Mouse (Mus musculus): ENCODE data around the gene Acp7. TPM values are rescaled to one million over a fixed set of nuclear protein-coding genes. Genes with fewer than 3 reads are reported as not detected.
"Not testable (repeated sequence)": the region's sequence is repeated elsewhere in the genome, so short reads cannot be mapped to it uniquely, and the experiment has no call there.

The Acp7 gene
- total RNA-seq, 2 experiments from 2014 or later, result not detected

DNA sequence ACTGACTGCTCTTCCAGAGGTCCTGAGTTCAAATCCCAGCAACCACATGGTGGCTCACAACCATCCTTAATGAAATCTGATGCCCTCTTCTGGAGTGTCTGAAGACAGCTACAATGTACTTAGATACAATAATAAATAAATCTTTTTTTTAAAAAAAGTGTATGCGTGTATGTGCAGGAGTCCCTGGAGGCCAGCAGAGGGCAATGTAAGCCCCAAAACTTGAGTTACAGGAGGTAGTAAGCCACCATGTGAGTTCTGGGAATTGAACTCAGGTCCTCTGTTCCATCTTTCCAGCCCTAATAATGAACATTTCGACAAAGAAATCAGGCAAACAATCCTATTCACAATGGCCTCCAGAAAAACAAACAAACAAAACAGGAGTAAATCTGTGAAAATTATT lies 27.3 kb downstream of the Acp7 start:
- intact Hi-C loops (cut with DNase I); DNase-seq (ENCODE audit: low spot score): not testable (repeated sequence)

DNA sequence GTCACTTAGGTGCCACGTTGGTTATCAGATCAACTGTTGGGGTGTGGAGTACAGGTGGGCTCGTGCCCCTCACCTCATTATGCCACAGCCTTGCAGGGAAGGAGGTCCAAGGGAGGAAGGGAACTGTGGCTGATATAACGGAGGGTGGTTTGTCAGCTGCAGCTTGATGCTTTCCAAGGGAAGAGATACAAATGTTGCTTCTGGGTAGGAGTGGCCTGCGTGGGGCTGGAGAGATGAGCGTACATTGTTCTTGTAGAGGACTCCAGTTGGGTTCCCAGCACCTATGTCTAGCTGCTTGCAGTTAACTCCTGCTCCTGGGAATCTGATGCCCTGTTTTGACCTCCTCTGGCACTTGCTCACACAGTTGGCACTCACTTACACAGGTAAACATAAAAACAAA lies 28.0 kb downstream of the Acp7 start:
- DNase-seq (ENCODE audit: low spot score), result no peak
- intact Hi-C loops (cut with DNase I), result no loop called here

DNA sequence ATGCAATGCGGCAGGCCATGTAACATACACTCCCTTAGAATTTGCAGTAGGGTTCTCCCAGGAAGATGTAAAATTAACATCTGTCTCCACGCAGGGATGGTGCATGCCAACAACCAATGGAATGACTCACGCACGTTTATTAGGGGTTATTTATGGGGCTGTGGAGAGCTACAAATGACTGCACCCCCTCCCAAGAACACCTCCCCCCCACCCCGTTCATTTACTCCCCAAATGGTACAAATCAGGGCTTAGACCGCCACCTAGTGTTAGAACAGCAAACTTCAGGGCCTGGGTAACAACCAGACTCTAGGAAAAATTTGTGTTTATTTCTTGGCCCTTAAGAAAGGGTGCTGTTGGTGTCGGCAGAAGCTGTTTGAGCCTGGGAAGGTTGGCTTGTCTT lies 29.5 kb downstream of the Acp7 start:
- no peak for DNase-seq (ENCODE audit: low spot score)

DNA sequence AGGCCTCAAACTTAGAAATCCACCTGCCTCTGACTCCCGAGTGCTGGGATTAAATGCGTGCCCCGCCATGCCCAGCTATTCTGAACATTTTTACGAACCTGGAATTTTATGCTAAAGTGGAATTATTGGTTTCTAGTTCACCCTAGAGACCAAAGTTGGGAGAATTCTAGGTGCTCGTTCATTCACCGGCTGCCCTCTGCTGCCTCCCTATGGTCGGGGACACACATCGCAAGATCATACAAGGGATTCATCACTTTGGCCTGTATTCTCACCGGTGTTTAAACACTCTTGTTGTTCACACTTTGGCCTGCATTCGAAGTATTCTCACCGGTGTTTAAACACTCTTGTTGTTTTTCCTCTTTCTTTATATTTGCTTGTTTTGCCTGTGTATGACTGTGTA lies 30.1 kb downstream of the Acp7 start:
- DNase-seq (ENCODE audit: low spot score), result no peak
- intact Hi-C loops (cut with DNase I), result loop anchor here (1.0 to 2.0 kb wide), 4 partner anchors 33 to 155 kb away; no protein-coding TSS in a partner anchor

More for the DNA sequence above, 29.5 kb downstream of the Acp7 start:
- intact Hi-C loops (cut with DNase I), result loop anchor here (1.0 to 2.0 kb wide), 4 partner anchors 33 to 155 kb away; no protein-coding TSS in a partner anchor

DNA sequence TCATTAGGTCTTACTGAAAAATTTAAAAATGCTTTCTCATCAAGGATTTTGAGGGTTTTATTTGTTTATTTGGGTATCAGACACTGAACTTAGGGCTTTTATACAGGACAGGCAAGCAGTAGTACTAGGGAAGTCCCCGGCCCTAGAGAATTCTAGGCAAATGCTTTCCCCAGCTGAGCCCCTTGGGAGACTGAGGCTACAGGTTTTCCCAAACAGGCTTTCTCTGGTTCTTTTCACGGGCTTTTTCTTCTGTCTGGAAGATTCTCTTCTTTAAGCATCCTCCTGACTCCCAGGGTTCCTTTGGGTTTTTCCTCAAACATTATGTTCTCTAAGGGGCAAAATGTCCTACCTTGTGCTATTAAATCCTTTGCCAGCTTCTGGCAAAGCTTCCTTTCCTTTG lies 32.2 kb downstream of the Acp7 start:
- intact Hi-C loops (cut with DNase I), result no loop called here
- DNase-seq (ENCODE audit: low spot score), result no peak

DNA sequence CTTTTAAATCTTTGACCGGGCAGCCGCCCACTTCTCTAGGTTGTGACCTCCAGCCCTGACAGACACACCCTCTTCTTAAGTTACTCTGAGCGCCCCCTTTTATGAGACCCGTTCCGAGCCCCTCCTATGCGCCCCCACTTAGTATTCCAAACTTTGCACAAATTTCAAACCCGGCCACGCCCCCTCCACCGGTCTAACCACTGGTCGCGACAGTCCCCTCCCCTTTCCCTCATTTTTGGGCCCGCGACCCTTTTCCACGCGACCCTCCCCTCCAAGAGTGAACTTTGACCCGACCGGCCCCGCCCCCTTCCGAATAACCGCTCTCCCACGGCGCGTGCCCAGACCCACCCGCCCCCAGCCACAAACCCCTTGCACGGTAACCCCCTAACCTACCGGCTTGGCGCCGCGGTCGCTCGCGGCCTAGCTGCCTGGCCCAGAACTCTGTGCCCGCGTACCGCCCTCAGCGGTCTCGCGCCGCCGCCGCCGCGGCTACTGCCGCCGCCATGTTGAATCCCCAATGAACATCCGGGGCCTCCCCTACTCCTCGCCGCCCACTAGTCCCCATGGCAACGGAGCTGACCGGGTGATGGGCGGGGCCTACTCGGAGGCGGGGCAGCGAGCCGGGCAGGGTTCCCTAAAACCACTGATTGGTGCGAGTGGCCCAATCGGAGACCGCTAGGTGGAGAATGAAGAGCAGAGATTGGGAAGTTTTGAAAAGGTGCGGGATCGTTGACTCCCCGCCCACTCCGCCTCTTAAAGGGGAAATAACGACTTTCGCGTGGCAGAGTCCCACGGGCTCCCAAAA lies 33.3 kb downstream of the Acp7 start, which contains the start of the genes Samd4b and Pak4:
Gene Samd4b (minus strand): TSS at position 503 of the 805 bp plus-strand sequence.
Gene Pak4 (minus strand): TSS at position 544 of the 805 bp plus-strand sequence.
- intact Hi-C loops (cut with DNase I), result no loop called here
- peak; percentile 99 for DNase-seq (ENCODE audit: low spot score)

DNA sequence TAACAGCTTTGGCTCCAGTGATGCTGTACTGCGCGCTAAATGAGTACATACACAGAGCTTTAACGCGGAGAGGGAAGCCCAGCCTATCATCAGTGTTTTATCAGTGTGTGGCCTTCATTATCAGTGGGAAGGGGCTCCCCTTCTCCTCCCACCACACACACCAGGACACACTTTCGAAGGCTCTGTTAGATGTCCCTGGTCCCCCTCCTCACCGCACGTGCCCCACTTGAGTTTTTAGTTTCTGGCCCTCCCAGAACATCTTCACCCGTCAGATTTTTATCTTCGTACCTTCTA lies 33.9 kb downstream of the Acp7 start:
- DNase-seq (ENCODE audit: low spot score), result no peak
- intact Hi-C loops (cut with DNase I), result no loop called here

DNA sequence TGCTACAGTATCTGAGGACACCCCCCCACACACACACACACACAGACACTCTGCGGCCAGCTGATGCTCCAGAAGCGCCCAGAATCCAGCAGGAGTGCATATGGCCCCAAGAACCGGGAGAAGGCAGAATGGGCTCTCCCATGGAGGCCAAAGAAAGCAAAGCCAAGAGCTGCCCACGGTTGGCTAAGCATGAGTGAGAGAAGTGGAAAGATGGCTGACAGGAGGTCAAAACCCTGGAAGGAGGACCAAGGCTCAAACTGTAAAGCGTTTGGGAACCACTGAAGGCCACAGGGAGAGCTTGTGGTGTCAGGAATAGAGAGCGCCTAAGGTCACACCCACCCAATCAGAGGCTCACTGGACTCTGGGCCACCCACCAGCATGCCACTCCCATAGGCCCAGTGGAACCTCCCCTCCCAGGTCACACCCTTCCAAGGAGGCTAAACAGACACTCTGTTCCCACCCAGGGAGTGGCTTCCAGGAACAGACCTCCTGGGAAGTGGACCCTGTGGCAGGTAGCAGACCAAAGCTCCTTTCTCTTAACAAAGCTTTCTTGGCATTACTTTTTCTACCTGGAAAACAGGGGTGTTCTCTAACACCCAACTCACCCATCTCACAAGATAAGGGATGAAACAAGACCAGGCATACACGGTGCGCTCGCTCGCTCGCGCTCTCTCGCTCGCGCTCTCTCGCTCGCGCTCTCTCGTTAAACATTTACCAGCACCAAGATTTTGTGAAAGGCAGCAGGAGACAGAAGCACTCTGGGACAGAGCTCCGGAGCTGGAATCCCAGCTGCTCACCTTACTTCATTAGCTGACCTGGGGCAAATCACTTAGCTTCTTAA lies 34.5 kb downstream of the Acp7 start:
- DNase-seq (ENCODE audit: low spot score), result no peak
- intact Hi-C loops (cut with DNase I), result no loop called here

DNA sequence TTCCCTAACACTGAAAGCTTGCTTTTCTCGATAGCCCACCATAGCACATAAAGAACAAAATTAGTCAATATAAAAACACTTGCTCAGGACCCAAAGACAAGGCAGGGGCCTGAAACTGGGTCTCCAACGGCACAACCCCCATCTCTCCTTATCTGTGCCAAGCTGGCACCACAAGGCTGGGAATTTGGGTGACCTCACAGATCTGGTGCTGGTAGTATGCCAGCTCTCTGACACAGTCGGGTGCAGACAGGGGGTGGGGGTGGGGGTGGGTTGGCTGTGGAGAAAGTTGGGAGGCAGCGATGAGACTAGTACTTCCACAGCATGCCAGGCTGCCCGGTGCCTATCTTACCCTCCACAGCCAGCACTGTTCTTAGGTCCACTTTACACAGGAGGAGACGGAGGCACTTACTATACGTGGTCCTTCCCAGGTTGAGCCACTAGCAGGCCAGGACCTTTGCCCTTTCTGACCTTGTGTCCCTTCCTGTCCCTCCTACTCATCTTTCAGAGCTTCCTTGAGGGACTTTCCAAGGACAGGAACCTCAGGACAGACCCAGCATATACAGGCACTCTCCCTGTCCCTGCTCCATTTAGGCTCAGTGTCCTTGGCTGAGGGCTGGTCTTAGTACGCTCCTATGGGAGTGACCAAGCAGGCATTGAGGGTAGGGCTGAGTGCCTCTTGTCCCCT lies 35.2 kb downstream of the Acp7 start:
- intact Hi-C loops (cut with DNase I), result no loop called here
- no peak for DNase-seq (ENCODE audit: low spot score)

DNA sequence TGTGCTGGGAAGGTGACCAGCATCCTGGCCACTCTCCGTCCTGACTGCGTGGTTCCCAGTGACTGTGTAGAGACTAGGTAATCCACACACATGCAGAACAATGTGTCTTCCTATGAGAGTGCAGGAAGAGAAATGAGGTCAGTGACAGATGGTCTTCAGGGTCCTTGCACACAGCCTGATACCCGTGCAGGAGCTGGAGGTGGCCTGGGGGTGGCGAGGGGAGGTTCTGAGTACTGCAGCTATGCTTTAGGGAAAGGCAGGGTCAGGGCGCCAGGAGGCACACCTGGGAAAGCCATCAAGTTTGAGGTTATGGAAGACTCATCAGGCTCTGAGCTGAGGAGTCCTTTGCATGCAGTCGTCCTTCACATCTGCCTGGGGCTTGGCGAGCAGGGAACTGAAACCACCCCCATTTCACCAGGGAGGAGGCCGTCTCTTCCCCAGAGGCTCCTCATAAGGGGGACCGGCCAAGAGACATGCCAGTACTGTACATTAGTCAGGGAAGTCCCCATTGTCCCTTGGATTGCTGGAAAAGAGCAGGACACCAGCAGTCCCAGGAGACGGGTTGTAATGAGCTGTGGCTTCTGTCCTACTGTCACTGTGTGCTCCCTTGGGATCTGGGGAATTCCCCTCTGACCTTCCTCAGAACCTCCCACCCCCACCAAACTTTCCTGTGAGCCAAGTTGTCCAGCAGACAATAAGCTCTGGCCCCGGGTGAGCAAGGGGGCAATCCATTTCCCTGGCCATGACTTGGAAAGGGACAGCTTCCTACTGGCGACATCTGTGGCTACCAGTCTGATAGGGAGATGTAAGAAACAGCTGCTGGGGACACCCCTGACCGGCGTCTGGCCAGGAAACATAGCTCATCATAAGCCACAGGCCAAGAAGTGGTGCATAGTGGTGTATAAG lies 37.7 kb downstream of the Acp7 start:
- intact Hi-C loops (cut with DNase I), result no loop called here
- DNase-seq (ENCODE audit: low spot score), result peak; percentile 68

DNA sequence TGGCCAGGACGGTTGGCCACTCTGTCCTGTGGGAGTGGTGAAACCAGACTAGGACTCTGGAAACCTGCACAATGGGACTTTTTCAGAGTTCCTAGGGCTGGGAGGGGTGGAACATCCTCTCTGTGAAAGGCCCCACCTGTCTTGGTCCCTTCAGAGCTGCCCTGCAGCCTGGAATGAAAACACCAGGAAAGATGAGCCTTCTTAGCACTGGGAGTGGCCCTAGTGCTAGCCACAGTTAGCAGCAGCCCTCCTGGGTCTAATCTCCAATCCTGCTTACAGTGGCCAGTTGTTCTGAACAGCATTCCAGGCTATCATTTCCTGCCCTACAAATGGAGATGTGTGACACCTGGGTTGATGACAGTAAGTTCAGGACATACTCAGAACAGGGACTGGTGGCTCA lies 39.3 kb downstream of the Acp7 start:
- intact Hi-C loops (cut with DNase I), result no loop called here
- no peak for DNase-seq (ENCODE audit: low spot score)

DNA sequence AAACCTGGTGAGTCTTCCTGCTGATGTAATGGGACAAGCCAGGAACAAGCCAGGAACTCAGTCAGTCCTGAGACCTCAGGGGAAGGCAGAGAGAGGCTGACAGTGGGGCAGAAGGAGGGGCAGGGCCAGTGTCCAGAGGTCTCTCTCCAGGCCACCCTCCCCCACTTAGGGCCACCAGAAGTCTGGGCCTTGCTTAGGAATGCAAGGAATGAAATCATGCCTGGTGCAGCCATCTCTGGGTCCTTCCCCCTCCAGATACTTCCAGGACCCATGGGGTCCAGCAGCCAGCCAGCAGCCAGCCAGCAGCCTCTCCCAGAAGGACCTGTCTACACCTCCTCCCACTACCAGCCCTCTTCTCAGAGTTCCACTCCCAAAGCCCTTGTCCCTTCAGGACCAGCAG lies 43.5 kb downstream of the Acp7 start:
- no peak for DNase-seq (ENCODE audit: low spot score)
- intact Hi-C loops (cut with DNase I), result no loop called here

DNA sequence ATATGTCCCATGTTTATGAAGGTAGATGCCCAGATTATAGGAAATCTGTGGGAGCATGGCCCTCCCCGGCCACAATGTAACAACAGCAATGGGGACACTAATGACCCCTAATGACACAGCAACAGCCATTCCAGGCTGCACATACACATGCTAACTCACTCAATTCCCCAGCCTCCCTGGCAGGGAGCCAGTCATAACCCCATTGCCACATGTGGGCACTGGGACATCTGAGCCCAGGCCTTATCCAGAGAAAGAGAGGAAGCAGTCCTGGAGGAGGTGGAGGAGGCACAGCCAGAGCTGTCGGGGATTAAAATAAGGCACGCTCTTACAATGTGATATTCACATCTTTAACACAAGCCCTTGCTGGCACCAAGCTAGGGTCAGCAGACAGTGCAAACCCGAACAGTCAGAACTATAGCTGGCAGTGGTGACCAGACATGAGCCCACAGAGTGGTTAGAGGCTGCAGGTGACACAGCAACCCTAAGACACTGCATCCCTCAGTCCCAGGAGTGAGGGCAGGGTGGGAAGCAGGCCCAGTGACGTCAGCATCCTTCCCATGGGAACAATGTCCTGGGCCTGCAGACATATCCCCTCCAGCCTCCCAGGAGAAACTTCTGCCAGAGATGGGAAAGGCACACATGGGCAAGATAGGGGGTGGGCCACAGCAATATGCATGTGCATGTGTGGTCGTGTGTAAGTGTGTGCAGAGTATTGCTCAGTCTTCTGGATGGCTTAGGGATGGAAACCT lies 44.3 kb downstream of the Acp7 start:
- DNase-seq (ENCODE audit: low spot score), result no peak
- intact Hi-C loops (cut with DNase I), result no loop called here

DNA sequence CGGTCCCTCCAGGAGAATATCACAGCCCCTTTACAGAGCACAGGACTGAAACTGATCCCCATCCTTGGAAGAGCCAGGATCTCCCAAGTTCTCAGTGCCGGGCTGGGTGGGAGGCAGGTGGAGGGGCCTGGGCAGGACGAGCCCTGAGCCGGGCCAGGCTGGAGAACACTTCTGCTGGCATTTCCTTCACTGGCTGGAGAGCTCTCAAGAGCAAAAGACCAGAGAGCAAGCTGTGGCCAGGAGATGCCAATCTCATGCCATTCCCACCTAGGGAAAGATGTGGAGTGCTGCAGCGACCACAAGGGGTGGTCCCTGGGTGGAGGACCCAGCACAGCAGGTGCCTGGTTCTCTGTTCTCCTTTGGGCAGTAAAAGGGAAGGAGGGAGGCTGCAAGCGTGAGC lies 46.1 kb downstream of the Acp7 start:
- intact Hi-C loops (cut with DNase I), result no loop called here
- DNase-seq (ENCODE audit: low spot score), result no peak

DNA sequence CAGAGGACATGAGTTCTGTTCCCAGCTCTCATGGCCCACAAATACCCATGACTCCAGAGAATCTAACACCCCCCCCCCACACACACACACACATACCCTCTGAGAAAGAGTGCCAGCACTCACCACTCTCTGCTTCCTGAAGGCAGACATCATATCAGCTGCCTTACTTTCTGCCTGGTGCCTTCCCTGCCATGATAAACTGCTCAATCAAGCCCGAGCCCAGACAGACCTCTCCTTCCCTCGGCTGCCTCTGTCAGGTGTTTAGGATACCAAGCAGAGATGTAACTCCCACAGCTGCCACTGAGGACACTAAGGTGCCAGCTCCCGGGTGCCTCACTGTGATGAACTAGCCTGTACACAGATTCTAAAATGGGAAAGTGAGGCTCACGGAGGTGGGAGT lies 46.7 kb downstream of the Acp7 start:
- intact Hi-C loops (cut with DNase I), result no loop called here
- DNase-seq (ENCODE audit: low spot score), result no peak

DNA sequence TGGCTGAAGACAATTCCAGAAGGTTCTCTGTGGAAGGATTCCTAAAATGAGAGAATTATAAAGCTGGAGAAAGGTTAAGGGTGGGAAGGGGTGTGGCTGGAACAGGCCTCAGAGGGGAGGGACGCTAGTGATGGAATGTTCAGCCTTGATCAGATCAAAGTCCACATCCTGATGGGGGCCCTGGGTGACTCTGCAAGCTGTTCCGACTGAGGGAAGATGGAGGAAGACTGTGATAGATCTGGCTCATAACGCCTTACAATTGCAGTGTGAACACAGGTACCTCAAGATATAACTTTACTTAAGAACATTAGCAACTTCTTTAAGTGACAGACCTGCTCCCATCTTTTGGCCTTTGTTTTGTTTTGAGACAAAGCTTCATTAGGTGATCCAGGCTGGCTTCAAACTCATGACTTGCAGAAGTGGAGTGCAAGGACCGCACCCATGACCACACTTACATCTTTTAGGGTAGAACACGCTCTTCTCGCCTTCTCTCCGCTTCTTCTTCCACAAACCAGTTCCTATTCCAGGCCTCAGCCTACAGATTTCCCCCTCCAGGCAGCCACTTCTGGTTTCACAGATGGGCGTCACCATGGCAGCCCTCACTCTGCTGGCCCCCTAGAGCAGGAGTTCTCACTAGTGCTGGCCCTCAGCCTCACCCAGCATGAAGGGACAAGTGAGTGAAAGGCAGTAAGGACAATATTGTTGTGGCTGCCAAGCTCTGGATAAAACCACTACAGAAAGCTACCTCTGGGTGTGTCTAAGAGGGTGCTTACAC lies 47.4 kb downstream of the Acp7 start:
- intact Hi-C loops (cut with DNase I), result no loop called here

DNA sequence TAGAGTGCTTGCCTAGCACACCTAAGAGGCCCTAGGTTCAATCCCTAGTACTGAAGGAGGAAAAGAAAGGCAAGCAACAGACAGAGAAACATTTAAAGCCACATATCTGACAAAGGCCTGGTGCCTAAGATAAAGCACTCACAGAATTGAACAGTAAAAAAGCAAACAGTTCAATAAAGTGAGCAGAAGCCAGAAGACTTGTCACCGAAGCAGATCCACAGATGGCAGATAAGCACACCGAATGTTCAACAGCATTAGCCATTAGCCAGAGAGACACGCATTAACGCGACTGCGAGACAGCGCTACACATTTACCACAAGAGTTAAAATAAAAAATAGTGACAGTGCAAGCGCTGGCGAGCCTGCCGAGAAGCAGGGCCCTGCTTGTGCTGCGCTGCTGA lies 48.3 kb downstream of the Acp7 start:
- intact Hi-C loops (cut with DNase I), result no loop called here

More for the DNA sequence above, 47.4 kb downstream of the Acp7 start:
- DNase-seq (ENCODE audit: low spot score), result no peak

DNA sequence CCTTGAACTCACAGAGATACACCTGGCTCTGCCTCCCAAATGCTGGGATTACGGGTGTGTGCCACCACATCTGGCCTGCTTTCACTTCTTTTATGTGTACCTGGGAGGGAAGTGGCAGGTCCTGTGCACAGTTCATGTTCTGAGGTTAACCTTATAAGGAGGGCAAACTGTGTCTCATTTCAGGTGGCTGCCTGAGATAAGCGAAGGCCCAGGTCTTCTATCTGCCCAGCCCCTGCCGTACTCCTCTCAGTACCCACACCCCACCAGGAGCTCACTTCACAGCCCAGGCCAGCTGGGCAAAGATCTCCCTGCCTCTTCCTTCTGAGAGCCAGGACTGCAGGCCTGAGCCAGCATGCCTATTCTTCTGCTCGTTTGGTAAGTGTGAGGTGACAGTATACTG lies 49.4 kb downstream of the Acp7 start:
- intact Hi-C loops (cut with DNase I), result no loop called here
- no peak for DNase-seq (ENCODE audit: low spot score)

More for the DNA sequence above, 48.3 kb downstream of the Acp7 start:
- no peak for DNase-seq (ENCODE audit: low spot score)

Measured in heart, postnatal 25 days (tissue).